Mouse (Mus musculus): ENCODE measurements around the gene Gm3012. TPM values are rescaled to one million over a fixed set of nuclear protein-coding genes. Genes with fewer than 3 reads are reported as not detected.
"Not testable (repeated sequence)": the region's sequence is repeated elsewhere in the genome, so short reads cannot be mapped to it uniquely, and the experiment has no call there.

The Gm3012 gene
- 0.14 TPM in 1 of 2 replicates, not detected in the other for polyA plus RNA-seq (2015; fragmentation: Nextera tagmentation; extraction: Ambion mirVana)

DNA sequence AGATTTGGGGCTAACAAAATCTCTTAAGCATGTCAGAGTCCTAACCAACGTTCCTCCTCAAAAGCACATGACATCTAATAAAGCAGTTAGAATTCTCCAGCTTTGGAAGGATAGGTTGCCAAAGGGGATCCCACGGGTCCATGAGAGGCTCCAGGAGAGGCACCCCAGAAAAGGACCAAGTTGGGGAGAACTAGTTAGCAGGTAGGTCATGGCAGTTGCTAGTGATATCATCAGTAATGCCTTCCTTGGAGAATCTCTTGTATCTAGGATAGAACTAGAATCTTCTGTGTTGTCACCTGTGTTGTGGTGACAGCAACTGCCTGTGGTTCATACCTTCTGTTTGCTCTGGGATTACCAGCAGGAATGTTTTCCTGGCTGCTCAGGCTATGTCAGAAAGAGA is at the start of gene Gm3012:
Gene Gm3012, plus strand, starts transcription at position 301 of the 400 bp plus-strand sequence.
- DNase-seq (ENCODE audit: low spot score), result not testable (repeated sequence)

DNA sequence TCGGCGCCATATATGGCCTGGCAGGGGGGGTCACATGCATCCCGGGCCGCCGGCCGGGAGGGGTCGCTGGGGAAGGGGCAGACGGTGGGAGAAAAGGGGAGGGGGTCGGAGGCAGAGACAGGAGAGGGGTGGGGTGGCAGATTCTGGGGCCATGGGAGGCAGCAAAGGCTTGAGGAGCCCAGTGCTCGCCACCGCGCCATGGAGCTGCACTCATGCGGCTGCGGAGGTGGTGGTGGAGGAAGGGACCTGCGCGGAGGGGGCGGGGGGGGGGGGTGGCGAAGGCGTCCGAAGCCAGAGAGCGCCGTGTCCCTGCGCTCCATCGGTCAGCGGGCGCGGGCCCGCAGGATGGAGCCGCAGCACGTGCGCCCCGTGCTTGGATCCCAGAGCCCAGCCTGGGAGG is 17.4 kb downstream of the Gm3012 start, which contains the start of gene Gm3020:
Gene Gm3020, plus strand, starts transcription at position 301 of the 400 bp plus-strand sequence.
- DNase-seq (ENCODE audit: low spot score), result not testable (repeated sequence)

DNA sequence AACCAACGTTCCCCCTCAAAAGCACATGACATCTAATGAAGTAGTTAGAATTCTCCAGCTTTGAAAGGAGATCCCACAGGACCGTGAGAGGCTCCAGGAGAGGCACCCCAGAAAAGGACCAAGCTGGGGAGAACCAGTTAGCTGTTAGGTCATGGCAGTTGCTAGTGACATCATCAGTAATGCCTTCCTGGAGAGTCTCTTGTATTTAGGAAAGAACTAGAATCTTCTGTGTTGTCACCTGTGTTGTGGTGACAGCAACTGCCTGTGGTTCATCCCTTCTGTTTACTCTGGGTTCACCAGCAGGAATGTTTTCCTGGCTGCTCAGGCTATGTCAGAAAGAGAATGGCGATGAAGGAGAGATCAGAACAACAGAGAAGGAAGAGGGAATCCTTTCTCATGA is 54.2 kb downstream of the Gm3012 start, which contains the start of gene Gm3043:
Gene Gm3043, plus strand, starts transcription at position 301 of the 400 bp plus-strand sequence.
- not testable (repeated sequence) for DNase-seq (ENCODE audit: low spot score)

Other genes starting within 250 kb of the Gm3012 start
- 0.14 TPM in 1 of 2 replicates, not detected in the other for gene Gm10413, start 239.4 kb upstream of the Gm3012 start, polyA plus RNA-seq (2015; fragmentation: Nextera tagmentation; extraction: Ambion mirVana)
- gene Gm10409, start 221.9 kb upstream of the Gm3012 start, polyA plus RNA-seq (2015; fragmentation: Nextera tagmentation; extraction: Ambion mirVana), result 0.21 and 0.22 TPM in 2 replicates
- not detected in 2 replicates for gene Gm3005, start 206.4 kb upstream of the Gm3012 start, polyA plus RNA-seq (2015; fragmentation: Nextera tagmentation; extraction: Ambion mirVana)
- gene Gm10408, start 185.1 kb upstream of the Gm3012 start, polyA plus RNA-seq (2015; fragmentation: Nextera tagmentation; extraction: Ambion mirVana), result not detected in 2 replicates
- gene Gm3020, start 17.5 kb downstream of the Gm3012 start, polyA plus RNA-seq (2015; fragmentation: Nextera tagmentation; extraction: Ambion mirVana), result 0.21 and 0.22 TPM in 2 replicates
- gene Gm3043, start 54.3 kb downstream of the Gm3012 start, polyA plus RNA-seq (2015; fragmentation: Nextera tagmentation; extraction: Ambion mirVana), result 0.19 TPM in 1 of 2 replicates, not detected in the other
- not detected in 2 replicates for gene Gm3002, start 175.6 kb downstream of the Gm3012 start, polyA plus RNA-seq (2015; fragmentation: Nextera tagmentation; extraction: Ambion mirVana)
- gene Gm3033, start 211.7 kb downstream of the Gm3012 start, polyA plus RNA-seq (2015; fragmentation: Nextera tagmentation; extraction: Ambion mirVana), result not detected in 2 replicates
- gene Gm2916, start 249.7 kb downstream of the Gm3012 start, polyA plus RNA-seq (2015; fragmentation: Nextera tagmentation; extraction: Ambion mirVana), result 0.09 TPM in 1 of 2 replicates, not detected in the other